Mouse (Mus musculus): ENCODE results near the gene Plxnc1. TPM values are rescaled to one million over a fixed set of nuclear protein-coding genes. Genes with fewer than 3 reads are reported as not detected.

The Plxnc1 gene
- polyA plus RNA-seq, 1 experiment: 16.7 TPM

DNA sequence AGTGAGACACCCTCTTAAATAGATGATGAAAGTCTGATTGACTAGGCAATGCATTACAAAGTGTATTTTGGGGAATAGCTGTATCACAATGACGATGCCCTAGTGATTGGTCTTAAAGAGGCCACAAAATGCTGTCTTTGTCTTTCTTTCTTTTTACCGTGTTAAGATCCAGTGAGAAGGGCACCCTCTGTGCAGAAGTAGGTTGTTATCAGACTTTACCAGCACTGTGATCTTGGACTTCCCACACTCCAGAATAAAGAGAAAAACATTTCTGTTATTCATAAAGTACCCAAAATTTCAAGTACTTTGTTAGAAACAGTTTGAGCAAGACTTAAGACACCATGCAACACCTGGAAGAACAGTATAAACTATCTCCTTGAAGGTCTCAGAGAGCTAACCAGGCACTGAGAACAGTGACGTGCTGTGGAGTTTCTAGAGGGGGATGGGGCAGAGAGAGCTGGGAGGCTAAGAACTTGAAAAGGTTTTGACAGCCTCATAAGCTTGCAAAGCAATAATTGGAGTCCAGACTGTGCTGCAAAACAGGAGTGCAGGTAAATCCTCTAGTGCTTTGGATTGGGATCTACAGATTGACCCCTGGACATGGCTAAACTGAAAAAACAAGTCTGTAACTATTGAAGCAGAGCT is 163.9 kb downstream of the Plxnc1 start:
- DNase-seq (ENCODE audit: extremely low spot score in 1 of 2, low spot score in 1 of 2): no peak

GRCm38 (mm10) chr10:94779319-94779718 is 165.3 kb downstream of the Plxnc1 start:
- no peak for DNase-seq (ENCODE audit: extremely low spot score in 1 of 2, low spot score in 1 of 2)

GRCm38 (mm10) chr10:94777576-94777975 is 167.1 kb downstream of the Plxnc1 start:
- DNase-seq (ENCODE audit: extremely low spot score in 1 of 2, low spot score in 1 of 2): peak in 1 of 2 experiments; percentile 33

DNA sequence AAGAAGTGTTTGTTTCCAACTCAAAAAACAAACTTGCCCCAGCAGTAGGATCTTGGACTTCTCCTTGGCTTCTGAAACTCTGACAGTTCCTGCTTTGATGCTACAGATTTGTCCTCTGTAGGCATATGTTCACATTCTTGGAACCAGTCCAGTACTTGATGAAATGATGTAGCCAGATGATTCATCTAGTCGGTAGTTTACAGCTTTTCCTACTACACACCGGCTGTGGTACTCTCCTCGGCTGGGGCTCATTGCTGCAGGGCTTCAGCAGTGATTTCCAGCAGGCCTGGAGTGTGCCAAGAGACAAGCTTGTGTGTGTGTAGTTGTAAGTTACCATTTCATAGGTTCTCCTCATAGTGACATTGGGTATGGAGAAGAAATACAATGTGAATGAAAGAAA is 173.1 kb downstream of the Plxnc1 start:
- peak; percentile 36 to 71 for DNase-seq (ENCODE audit: extremely low spot score in 1 of 2, low spot score in 1 of 2)

GRCm38 (mm10) chr10:94747011-94747410 is 197.6 kb downstream of the Plxnc1 start:
- DNase-seq (ENCODE audit: extremely low spot score in 1 of 2, low spot score in 1 of 2): no peak

DNA sequence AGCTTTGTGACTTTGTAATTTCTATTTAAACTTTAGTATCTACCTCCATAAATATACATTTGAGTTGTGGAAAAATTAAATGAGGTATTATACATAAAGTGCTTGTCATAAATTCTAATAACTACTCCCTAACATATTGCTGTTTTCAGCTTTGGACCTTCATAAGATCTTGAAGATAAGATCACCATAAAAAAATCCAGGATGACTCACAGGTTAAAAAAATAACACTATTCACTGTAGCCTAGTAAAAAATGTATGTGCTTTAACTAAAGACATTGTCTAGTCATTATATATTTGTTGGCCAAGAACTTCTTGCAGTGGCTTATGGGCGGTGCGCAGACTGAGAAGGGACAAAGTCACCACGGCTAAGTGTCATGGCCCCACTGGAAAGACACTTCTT is 203.2 kb downstream of the Plxnc1 start:
- DNase-seq (ENCODE audit: extremely low spot score in 1 of 2, low spot score in 1 of 2): no peak

Measured in frontal cortex, adult 2 months (tissue).